Mouse (Mus musculus) cortical plate, adult 2 months (tissue): ENCODE measurements at regions not wholly inside any gene's neighbourhood (a gene's known extent, or its start where the extent isn't known, plus 50 kb on each side); places are given as distances from the start of the nearest gene placed in this dataset.

ENCODE experiments used
- CTCF ChIP-seq: fragments of 200-500 bp; IDR thresholded peaks from 2 replicates; pipeline ENCODE4 v1.5.1; 2011; ENCODE audit warnings: mild to moderate bottlenecking, control low read depth, low read length; ENCODE audit not compliant: insufficient read depth; ENCODE audit errors: extremely low read depth
- POLR2A ChIP-seq: fragments of 200-500 bp; IDR thresholded peaks from 2 replicates; pipeline ENCODE4 v1.6.1; 2011; ENCODE audit warnings: mild to moderate bottlenecking, low read length, control low read depth; ENCODE audit not compliant: insufficient read depth; ENCODE audit errors: extremely low read depth

DNA sequence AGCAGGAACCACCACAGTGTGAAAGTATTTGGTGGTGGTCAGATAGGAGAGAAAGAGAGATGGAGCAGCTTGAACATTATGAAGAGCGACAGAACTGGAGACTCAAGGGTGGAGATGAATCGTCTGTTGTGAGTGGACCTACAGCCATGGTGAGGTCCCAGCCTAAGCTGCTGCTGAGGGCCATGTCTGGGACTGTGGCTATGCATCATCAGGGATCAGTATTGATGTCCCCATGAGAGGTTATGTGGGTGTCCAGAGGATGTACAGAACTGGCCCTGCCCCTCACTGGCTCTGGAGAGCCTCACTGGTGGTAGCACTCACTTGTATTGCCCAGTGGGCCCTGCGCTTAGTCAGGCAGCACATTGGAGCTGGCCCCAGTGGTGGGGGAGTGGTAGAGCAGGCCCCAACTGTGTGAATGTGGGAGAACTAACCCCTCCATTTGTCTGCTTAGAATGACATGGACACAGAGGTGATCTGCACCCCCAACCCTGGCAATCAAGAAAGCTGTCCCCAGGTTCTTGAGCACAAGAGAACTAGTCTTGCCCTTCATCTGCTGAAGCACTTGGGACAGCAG lies 64.5 kb upstream of the Otogl start:
- TF ChIP-seq CTCF: no peak
- TF ChIP-seq POLR2A: no peak
